Mouse (Mus musculus) midbrain, embryonic 16.5 days (tissue): ENCODE measurements around the gene Cisd3. TPM values are rescaled to one million over a fixed set of nuclear protein-coding genes. Genes with fewer than 3 reads are reported as not detected.

Experiments used
- ATAC-seq: fragments of 200-750 bp; cut with Nextera tagmentation; 2 replicates; pipeline ENCODE4 v1.8.0; 2017; ENCODE audit warnings: moderate TSS enrichment
- H3K27ac ChIP-seq: fragments of 300-500 bp; sonication (generic); 2 replicates; pipeline ENCODE4 v1.5.1; 2014; ENCODE audit warnings: mild to moderate bottlenecking, low read length, mixed read lengths
- H3K27me3 ChIP-seq: fragments of 300-500 bp; sonication (generic); 2 replicates; pipeline ENCODE4 v1.6.1; 2014; ENCODE audit warnings: low read depth, low read length, mixed read lengths; ENCODE audit not compliant: control insufficient read depth, insufficient read depth
- H3K36me3 ChIP-seq: fragments of 300-500 bp; sonication (generic); 2 replicates; pipeline ENCODE4 v1.6.1; 2014; ENCODE audit warnings: mild to moderate bottlenecking, low read length, moderate library complexity, mixed read lengths; ENCODE audit not compliant: control insufficient read depth, insufficient read depth
- H3K4me1 ChIP-seq: fragments of 300-500 bp; sonication (generic); 2 replicates; pipeline ENCODE4 v1.6.1; 2014; ENCODE audit warnings: mild to moderate bottlenecking, low read length, mixed read lengths; ENCODE audit not compliant: control insufficient read depth, insufficient read depth
- H3K4me2 ChIP-seq: fragments of 300-500 bp; sonication (generic); 2 replicates; pipeline ENCODE4 v1.6.1; 2014; ENCODE audit warnings: mild to moderate bottlenecking, low read length, mixed read lengths
- H3K4me3 ChIP-seq: fragments of 300-500 bp; sonication (generic); 2 replicates; pipeline ENCODE4 v1.5.1; 2014; ENCODE audit warnings: low read depth, mild to moderate bottlenecking, low read length, moderate library complexity, mixed read lengths
- H3K9ac ChIP-seq: fragments of 300-500 bp; sonication (generic); 2 replicates; pipeline ENCODE4 v1.6.1; 2014; ENCODE audit warnings: low read depth, low read length, mixed read lengths
- H3K9me3 ChIP-seq: fragments of 300-500 bp; sonication (generic); replicated peaks from 2 replicates; pipeline ENCODE4 v1.6.1; 2014; ENCODE audit warnings: mild to moderate bottlenecking, low read length, mixed read lengths; ENCODE audit not compliant: control insufficient read depth, poor library complexity, severe bottlenecking
- WGBS: fragments of 180-500 bp; shearing (Covaris S2); extraction: QIAGEN DNeasy Blood & Tissue Kit; methylation state at CpG from one replicate; pipeline ENCODE4 v1.1.7; 2014; 5-methylcytosine and 5-hydroxymethylcytosine counted together
- polyA plus RNA-seq: library from polyadenylated mRNA; unstranded; fragments of >200 nt; fragmentation: Nextera tagmentation; extraction: Ambion mirVana; gene quantifications from 2 replicates; pipeline ENCODE4 v1.2.1, GENCODE M21; 2015

The Cisd3 gene
- polyA plus RNA-seq, 1 experiment from 2014 or later = 29.8 TPM

- Histone ChIP-seq H3K4me2 (no peak overlapping the region), H3K4me1 (no peaks in the 10 kb centered on the region), H3K4me3 (no peak overlapping the region), H3K27ac (no peak overlapping the region), H3K36me3 (peaks cover 32% of the 10 kb centered on the region), H3K9ac (no peak overlapping the region), H3K27me3 (no peaks in the 10 kb centered on the region), H3K9me3 (no peaks in the 10 kb centered on the region)
- 87% methylated on average over 13 of the region's 13 CpGs for WGBS
- no peak for ATAC-seq
Observed at GRCm38 (mm10) chr11:97711200-97711900, 25.7 kb downstream of the Cisd3 start.

- H3K36me3 ChIP-seq = peaks cover 31% of the 10 kb centered on the region
- H3K9me3 ChIP-seq = no peaks in the 10 kb centered on the region
- no peak overlapping the region for H3K9ac ChIP-seq
- H3K4me1 ChIP-seq = no peaks in the 10 kb centered on the region
- 95% methylated on average over 15 of the region's 15 CpGs for WGBS
- H3K4me3 ChIP-seq = no peak overlapping the region
- no peak overlapping the region for H3K4me2 ChIP-seq
- no peak overlapping the region for H3K27ac ChIP-seq
- no peaks in the 10 kb centered on the region for H3K27me3 ChIP-seq
- ATAC-seq = no peak
Observed at GRCm38 (mm10) chr11:97712286-97712685, 26.7 kb downstream of the Cisd3 start.

GRCm38 (mm10) chr11:97713896-97714295, 28.3 kb downstream of the Cisd3 start:
- Histone ChIP-seq H3K27me3 (no peaks in the 10 kb centered on the region), H3K27ac (no peak overlapping the region)

GRCm38 (mm10) chr11:97714356-97714755, 28.7 kb downstream of the Cisd3 start:
- H3K4me1 ChIP-seq = no peaks in the 10 kb centered on the region
- no peaks in the 10 kb centered on the region for H3K27me3 ChIP-seq
- no peak overlapping the region for H3K27ac ChIP-seq
- H3K4me2 ChIP-seq = no peak overlapping the region
- no peak overlapping the region for H3K9ac ChIP-seq
- WGBS = 94% methylated on average over 3 of the region's 3 CpGs
- H3K9me3 ChIP-seq = no peaks in the 10 kb centered on the region
- no peak overlapping the region for H3K4me3 ChIP-seq
- H3K36me3 ChIP-seq = peaks cover 37% of the 10 kb centered on the region
- ATAC-seq = no peak

More at GRCm38 (mm10) chr11:97713896-97714295, 28.3 kb downstream of the Cisd3 start:
- ATAC-seq = no peak
- H3K4me2 ChIP-seq = no peak overlapping the region
- no peaks in the 10 kb centered on the region for H3K9me3 ChIP-seq
- H3K4me3 ChIP-seq = no peak overlapping the region
- no peaks in the 10 kb centered on the region for H3K4me1 ChIP-seq
- peaks cover 35% of the 10 kb centered on the region for H3K36me3 ChIP-seq
- WGBS = 84% methylated on average over 8 of the region's 8 CpGs
- H3K9ac ChIP-seq = no peak overlapping the region

GRCm38 (mm10) chr11:97714784-97715760, 29.4 kb downstream of the Cisd3 start:
- Histone ChIP-seq H3K4me2 (no peak overlapping the region), H3K9ac (no peak overlapping the region), H3K27ac (no peak overlapping the region), H3K4me3 (no peak overlapping the region), H3K27me3 (no peaks in the 10 kb centered on the region), H3K36me3 (peaks cover 44% of the 10 kb centered on the region), H3K9me3 (no peaks in the 10 kb centered on the region), H3K4me1 (no peaks in the 10 kb centered on the region)
- 95% methylated on average over 14 of the region's 14 CpGs for WGBS
- no peak for ATAC-seq

GRCm38 (mm10) chr11:97716021-97716420, 30.4 kb downstream of the Cisd3 start:
- Histone ChIP-seq H3K36me3 (peaks cover 52% of the 10 kb centered on the region), H3K9me3 (no peaks in the 10 kb centered on the region), H3K4me1 (no peaks in the 10 kb centered on the region), H3K9ac (no peak overlapping the region), H3K4me2 (no peak overlapping the region), H3K27ac (no peak overlapping the region), H3K4me3 (no peak overlapping the region), H3K27me3 (no peaks in the 10 kb centered on the region)
- ATAC-seq = no peak
- 91% methylated on average over 8 of the region's 8 CpGs for WGBS

GRCm38 (mm10) chr11:97717369-97718280, 32.0 kb downstream of the Cisd3 start:
- no peak for ATAC-seq
- H3K27me3 ChIP-seq = no peaks in the 10 kb centered on the region
- no peaks in the 10 kb centered on the region for H3K4me1 ChIP-seq
- WGBS = 91% methylated on average over 26 of the region's 26 CpGs
- no peaks in the 10 kb centered on the region for H3K9me3 ChIP-seq
- no peak overlapping the region for H3K4me3 ChIP-seq
- no peak overlapping the region for H3K27ac ChIP-seq
- peaks cover 58% of the 10 kb centered on the region for H3K36me3 ChIP-seq
- H3K4me2 ChIP-seq = no peak overlapping the region
- no peak overlapping the region for H3K9ac ChIP-seq

GRCm38 (mm10) chr11:97718281-97718860, 32.7 kb downstream of the Cisd3 start:
- no peaks in the 10 kb centered on the region for H3K9me3 ChIP-seq
- H3K4me2 ChIP-seq = no peak overlapping the region
- 92% methylated on average over 15 of the region's 15 CpGs for WGBS
- no peak overlapping the region for H3K9ac ChIP-seq
- H3K36me3 ChIP-seq = peaks cover 59% of the 10 kb centered on the region
- no peak overlapping the region for H3K27ac ChIP-seq
- no peak overlapping the region for H3K4me3 ChIP-seq
- no peak for ATAC-seq
- no peaks in the 10 kb centered on the region for H3K4me1 ChIP-seq
- H3K27me3 ChIP-seq = no peaks in the 10 kb centered on the region
